Mouse (Mus musculus): ENCODE measurements around the gene Bcl2l12. TPM values are rescaled to one million over a fixed set of nuclear protein-coding genes. Genes with fewer than 3 reads are reported as not detected.

Gene Bcl2l12
- total RNA-seq, 2 experiments from 2014 or later, result 2.8 to 3.8 TPM

DNA sequence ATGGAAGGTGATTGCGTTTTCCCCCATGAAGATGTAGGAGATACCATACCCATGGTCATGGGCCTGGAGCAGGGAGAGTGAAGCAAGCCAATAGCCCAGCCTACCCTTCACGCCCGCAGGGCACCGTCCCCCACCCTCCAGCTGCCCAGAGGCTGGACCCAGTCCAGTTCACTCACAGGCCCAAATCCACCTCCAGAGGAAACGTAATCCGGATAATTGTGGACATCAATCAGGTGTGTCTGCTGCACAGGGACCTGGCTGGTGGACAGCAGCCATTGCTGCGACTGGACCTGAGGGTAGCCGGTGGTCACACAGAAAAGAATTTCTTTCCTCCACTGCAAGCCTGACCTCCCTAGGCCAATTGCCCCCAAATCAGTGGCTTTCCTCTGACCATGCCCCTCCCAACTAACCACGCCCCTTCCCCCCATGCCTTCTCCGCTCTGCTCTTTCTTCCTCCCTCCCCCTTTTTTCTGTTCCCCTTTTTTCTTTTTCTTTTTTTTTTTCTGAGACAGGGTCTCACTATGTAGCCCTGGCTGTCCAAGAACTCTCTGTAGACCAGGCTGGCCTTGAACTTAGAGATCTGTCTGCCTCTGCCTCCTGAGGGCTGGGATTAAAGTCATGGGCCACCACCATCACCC lies 38.5 kb downstream of the Bcl2l12 start:
- DNase-seq (ENCODE audit: low spot score in 2 of 2), result peak; percentile 1

- DNase-seq (ENCODE audit: low spot score in 2 of 2), result peak in 1 of 2 experiments; percentile 2
Measured at GRCm38 (mm10) chr7:44959281-44959680, 39.2 kb downstream of the Bcl2l12 start.

DNA sequence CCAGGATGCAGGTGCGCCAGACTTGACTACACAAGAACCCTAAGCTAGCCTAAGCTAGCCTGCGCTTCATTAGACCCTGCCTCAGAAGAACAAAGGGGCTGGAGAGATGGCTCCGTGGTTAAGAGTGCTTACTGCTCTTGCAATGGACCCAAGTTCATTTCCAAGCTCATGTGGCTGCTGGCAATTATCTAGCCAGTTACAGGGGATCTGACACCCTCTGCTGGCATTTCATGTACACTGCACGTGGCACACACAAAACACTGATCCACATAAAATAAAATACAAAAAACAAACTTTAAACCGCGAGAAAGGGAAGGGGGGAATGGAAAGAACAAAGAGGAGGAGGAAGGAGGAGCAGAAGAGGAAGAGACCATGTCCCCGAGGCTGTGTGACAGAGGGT lies 40.3 kb downstream of the Bcl2l12 start:
- DNase-seq (ENCODE audit: low spot score in 2 of 2), result peak; percentile 46 to 50

DNA sequence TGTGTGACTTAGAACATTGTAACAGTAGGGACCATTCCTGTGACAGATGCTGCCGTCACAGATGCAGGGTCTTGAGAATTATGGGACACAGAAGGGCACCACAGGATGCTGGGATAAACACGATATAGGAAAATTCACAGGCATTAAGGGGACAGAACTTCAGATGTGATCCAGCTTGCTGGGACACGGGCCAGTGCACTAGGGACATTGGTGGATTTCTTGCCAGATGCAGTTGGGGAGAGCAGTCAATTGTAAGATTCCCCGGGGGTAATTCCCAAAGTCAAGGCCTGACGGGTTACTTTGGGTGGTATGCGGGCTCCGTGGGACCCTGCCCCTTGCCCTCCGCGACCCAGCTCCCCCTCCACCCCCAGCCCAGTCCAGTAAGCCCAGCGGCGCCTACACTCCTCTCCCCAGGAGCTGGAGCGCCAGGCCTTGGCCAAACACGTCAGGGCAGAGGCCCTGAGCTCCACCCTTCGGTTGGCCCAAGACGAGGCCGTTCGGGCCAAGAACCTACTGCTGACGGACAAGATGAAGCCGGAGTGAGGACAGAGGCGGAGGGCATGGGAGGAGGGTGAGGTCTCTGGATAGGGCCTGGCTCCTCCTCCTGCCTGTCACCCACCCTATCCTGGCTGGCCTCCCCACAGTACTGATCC lies 41.2 kb downstream of the Bcl2l12 start:
- DNase-seq (ENCODE audit: low spot score in 2 of 2), result no peak

- no peak for DNase-seq (ENCODE audit: low spot score in 2 of 2)
Measured at GRCm38 (mm10) chr7:44956266-44956665, 42.2 kb downstream of the Bcl2l12 start.

DNA sequence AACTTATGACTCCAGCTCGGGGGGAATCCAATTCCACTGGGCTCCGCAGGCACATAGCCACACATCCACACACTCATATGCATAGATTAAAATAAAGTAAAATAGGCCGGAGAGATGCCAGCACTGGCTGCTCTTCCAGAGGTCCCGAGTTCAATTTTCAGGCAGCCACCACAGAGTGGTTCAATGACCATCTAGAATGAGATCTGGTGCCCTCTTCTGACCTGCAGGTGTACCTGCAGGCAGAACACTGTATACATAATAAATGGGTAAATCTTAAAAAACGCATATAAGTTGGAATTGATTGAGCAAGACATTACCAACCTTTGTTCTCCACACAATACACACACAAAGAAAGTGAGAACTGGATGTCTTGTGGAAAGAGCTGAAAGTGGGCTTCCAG lies 42.9 kb downstream of the Bcl2l12 start:
- DNase-seq (ENCODE audit: low spot score in 2 of 2), result no peak

GRCm38 (mm10) chr7:44954091-44954885 lies 44.2 kb downstream of the Bcl2l12 start:
- DNase-seq (ENCODE audit: low spot score in 2 of 2), result no peak

GRCm38 (mm10) chr7:44953561-44953960 lies 45.0 kb downstream of the Bcl2l12 start:
- DNase-seq (ENCODE audit: low spot score in 2 of 2), result peak in 1 of 2 experiments; percentile 1

DNA sequence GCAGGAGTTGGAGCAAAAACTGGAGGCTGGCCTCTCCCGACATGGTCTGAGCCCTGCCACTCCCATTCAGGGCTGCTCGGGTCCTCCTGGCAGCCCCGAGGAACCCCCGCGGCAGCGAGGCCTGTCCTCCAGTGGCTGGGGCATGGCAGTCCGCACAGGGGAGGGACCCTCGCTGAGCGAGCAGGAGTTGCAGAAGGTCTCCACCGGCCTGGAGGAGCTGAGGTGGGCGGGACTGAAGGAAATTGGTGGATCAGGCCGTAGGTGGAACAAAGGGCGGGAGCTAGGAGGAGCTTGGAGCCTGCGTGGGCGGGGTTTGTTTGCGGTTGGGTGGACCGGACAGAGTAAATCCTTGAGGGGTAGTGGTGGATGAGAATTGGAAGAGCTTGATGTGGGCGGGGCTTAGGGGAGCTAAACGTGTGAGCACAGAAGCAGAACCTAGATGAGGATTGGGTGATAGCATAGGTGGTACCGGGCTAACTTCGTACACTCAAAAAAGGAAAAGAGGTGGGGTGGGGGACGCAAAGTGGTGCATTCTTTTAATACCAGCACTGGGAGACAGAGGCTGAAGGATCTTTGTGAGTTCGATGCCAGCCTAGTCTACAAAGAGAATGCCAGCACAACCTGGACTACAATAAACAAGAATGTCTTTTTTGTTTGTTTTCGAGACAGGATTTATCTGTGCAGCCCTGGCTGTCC lies 45.8 kb downstream of the Bcl2l12 start:
- DNase-seq (ENCODE audit: low spot score in 2 of 2), result peak; percentile 85 to 88

DNA sequence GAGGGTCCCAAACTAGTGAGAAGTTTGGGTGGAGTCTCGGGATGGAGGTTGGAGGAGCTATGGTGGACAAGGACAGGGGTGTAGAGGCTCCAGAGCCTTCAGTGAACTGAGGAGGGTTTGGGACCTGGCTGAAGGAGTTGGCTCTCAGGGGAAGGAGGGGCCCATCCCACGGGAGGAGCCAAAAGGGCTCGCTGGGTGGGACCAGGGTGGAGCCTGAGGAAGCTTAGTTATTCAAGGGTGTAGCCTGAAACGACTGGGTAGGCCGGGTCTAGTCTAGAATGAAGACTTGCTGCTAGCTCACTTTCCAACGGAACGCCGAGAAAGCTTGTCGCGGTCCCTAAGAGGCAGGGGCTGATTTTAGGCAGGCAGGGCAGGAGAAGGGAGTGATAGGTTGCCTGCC lies 46.6 kb downstream of the Bcl2l12 start:
- DNase-seq (ENCODE audit: low spot score in 2 of 2), result no peak

- no peak for DNase-seq (ENCODE audit: low spot score in 2 of 2)
Measured at GRCm38 (mm10) chr7:44949922-44950321, 48.6 kb downstream of the Bcl2l12 start.

- DNase-seq (ENCODE audit: low spot score in 2 of 2), result no peak
Measured at GRCm38 (mm10) chr7:44942904-44943303, 55.6 kb downstream of the Bcl2l12 start, which contains the start of gene Tsks. Gene Tsks, plus strand, starts transcription at chr7:44943204.

Small RNA genes lying within 50 kb of the gene (microRNA-seq; reads per million reads assigned to microRNA genes)
- 1.7 to 2.1 reads per million in 2 experiments for gene Mir7054

Other genes with a start within 250 kb of the Bcl2l12 start
- gene Zfp473, start 247.7 kb downstream of the Bcl2l12 start, total RNA-seq (2021), result under 1 TPM; 0.23 to 0.89 TPM
- gene Nup62, start 182.6 kb downstream of the Bcl2l12 start, total RNA-seq (2021), result 10 to 100 TPM; 33.0 to 38.1 TPM
- 1 to 10 TPM; 1.8 to 2.3 TPM for gene Il4i1, start 182.3 kb downstream of the Bcl2l12 start, total RNA-seq (2021)
- gene Atf5, start 182.1 kb downstream of the Bcl2l12 start, total RNA-seq (2021), result 10 to 100 TPM; 21.2 to 27.8 TPM
- gene Akt1s1, start 149.7 kb downstream of the Bcl2l12 start, total RNA-seq (2021), result 10 to 100 TPM; 67.9 to 70.1 TPM
- gene Tbc1d17, start 149.6 kb downstream of the Bcl2l12 start, total RNA-seq (2021), result 10 to 100 TPM; 70.4 to 89.3 TPM
- 10 to 100 TPM; 27.1 to 27.7 TPM for gene Pnkp, start 141.6 kb downstream of the Bcl2l12 start, total RNA-seq (2021)
- gene Ptov1, start 128.9 kb downstream of the Bcl2l12 start, total RNA-seq (2021), result 100 to 1,000 TPM; 280 to 295 TPM
- 10 to 100 TPM; 85.9 to 94.9 TPM for gene Med25, start 106.0 kb downstream of the Bcl2l12 start, total RNA-seq (2021)
- gene Fuz, start 102.6 kb downstream of the Bcl2l12 start, total RNA-seq (2021), result 10 to 100 TPM; 22.2 to 24.2 TPM
- gene Ap2a1, start 69.2 kb downstream of the Bcl2l12 start, total RNA-seq (2021), result 100 to 1,000 TPM; 328 to 355 TPM
- gene Tsks, start 55.5 kb downstream of the Bcl2l12 start, total RNA-seq (2021), result 1 to 10 TPM; 1.7 to 3.0 TPM
- 10 to 100 TPM; 98.3 to 98.4 TPM for gene Cpt1c, start 23.9 kb downstream of the Bcl2l12 start, total RNA-seq (2021)
- gene Prmt1, start 12.1 kb downstream of the Bcl2l12 start, total RNA-seq (2021), result 100 to 1,000 TPM; 174 to 178 TPM
- gene Irf3, start 1.1 kb downstream of the Bcl2l12 start, total RNA-seq (2021), result 10 to 100 TPM; 35.2 to 41.9 TPM
- 100 to 1,000 TPM; 159 to 163 TPM for gene Scaf1, start 17.7 kb upstream of the Bcl2l12 start, total RNA-seq (2021)
- gene Rras, start 19.2 kb upstream of the Bcl2l12 start, total RNA-seq (2021), result 10 to 100 TPM; 10.0 to 14.5 TPM
- 10 to 100 TPM; 63.3 to 67.5 TPM for gene Prr12, start 54.2 kb upstream of the Bcl2l12 start, total RNA-seq (2021)
- 10 to 100 TPM; 51.9 to 59.7 TPM for gene Nosip, start 63.7 kb upstream of the Bcl2l12 start, total RNA-seq (2021)
- 1 to 10 TPM; 6.2 to 9.2 TPM for gene Prrg2, start 64.0 kb upstream of the Bcl2l12 start, total RNA-seq (2021)
- gene Rcn3, start 93.5 kb upstream of the Bcl2l12 start, total RNA-seq (2021), result 1 to 10 TPM; 5.9 to 6.0 TPM
- 10 to 100 TPM; 19.6 to 20.1 TPM for gene Fcgrt, start 105.1 kb upstream of the Bcl2l12 start, total RNA-seq (2021)
- 100 to 1,000 TPM; 474 to 479 TPM for gene Rps11, start 125.7 kb upstream of the Bcl2l12 start, total RNA-seq (2021)
- gene Rpl13a, start 130.0 kb upstream of the Bcl2l12 start, total RNA-seq (2021), result 100 to 1,000 TPM; 712 to 811 TPM
- not detected for gene Gm45713, start 137.5 kb upstream of the Bcl2l12 start, total RNA-seq (2021)
- 1 to 10 TPM; 8.4 to 9.7 TPM for gene Flt3l, start 137.7 kb upstream of the Bcl2l12 start, total RNA-seq (2021)
- 10 to 100 TPM; 46.7 to 51.7 TPM for gene Pih1d1, start 155.6 kb upstream of the Bcl2l12 start, total RNA-seq (2021)
- gene Aldh16a1, start 155.9 kb upstream of the Bcl2l12 start, total RNA-seq (2021), result 10 to 100 TPM; 12.7 to 15.1 TPM
- gene Slc17a7, start 165.2 kb upstream of the Bcl2l12 start, total RNA-seq (2021), result 1,000 to 10,000 TPM; 1,307 TPM
- gene Gfy, start 180.9 kb upstream of the Bcl2l12 start, total RNA-seq (2021), result under 1 TPM; 0.26 to 0.40 TPM
- gene Pth2, start 182.3 kb upstream of the Bcl2l12 start, total RNA-seq (2021), result not detected
- gene Ccdc155, start 206.2 kb upstream of the Bcl2l12 start, total RNA-seq (2021), result 1 to 10 TPM; 4.9 to 9.7 TPM
- gene Dkkl1, start 213.4 kb upstream of the Bcl2l12 start, total RNA-seq (2021), result 10 to 100 TPM; 33.6 to 38.3 TPM
- 1 to 10 TPM; 2.1 to 4.3 TPM for gene Tead2, start 217.0 kb upstream of the Bcl2l12 start, total RNA-seq (2021)
- 1 to 10 TPM; 4.8 to 5.3 TPM for gene Cd37, start 240.4 kb upstream of the Bcl2l12 start, total RNA-seq (2021)
- gene Slc6a16, start 242.4 kb upstream of the Bcl2l12 start, total RNA-seq (2021), result 1 to 10 TPM; 1.7 to 1.9 TPM